Mouse (Mus musculus) CH12F3 (cell line): Measurements from ENCODE around the gene Ccdc34.
"Not testable (repeated sequence)": the region's sequence is repeated elsewhere in the genome, so short reads cannot be mapped to it uniquely, and the experiment has no call there.

Experiments used
- in situ Hi-C: fragments of 300-500 bp; cut with MboI; formaldehyde crosslinking; loops from 2 replicates; pipeline ENCODE4 v1.14.3; 2020; ENCODE audit warnings: low sequenced_read_pairs

Gene Ccdc34

GRCm38 (mm10) chr2:110074646-110075452, 57.2 kb downstream of the Ccdc34 start:
- in situ Hi-C loops, result no loop called here

- in situ Hi-C loops, result no loop called here
These were observed 59.6 kb downstream of the Ccdc34 start for GRCm38 (mm10) chr2:110077240-110077639.

- in situ Hi-C loops, result no loop called here
These were observed 60.0 kb downstream of the Ccdc34 start for GRCm38 (mm10) chr2:110077655-110078054.

- in situ Hi-C loops, result no loop called here
These were observed 62.9 kb downstream of the Ccdc34 start for GRCm38 (mm10) chr2:110080532-110080931.

- in situ Hi-C loops, result no loop called here
These were observed 65.4 kb downstream of the Ccdc34 start for GRCm38 (mm10) chr2:110082975-110083374.

- in situ Hi-C loops, result no loop called here
These were observed 68.1 kb downstream of the Ccdc34 start for GRCm38 (mm10) chr2:110085701-110086143.

- in situ Hi-C loops, result no loop called here
These were observed 96.5 kb downstream of the Ccdc34 start for GRCm38 (mm10) chr2:110114133-110114532.

GRCm38 (mm10) chr2:110129396-110129795, 111.8 kb downstream of the Ccdc34 start:
- in situ Hi-C loops, result no loop called here

GRCm38 (mm10) chr2:110131573-110131972, 114.0 kb downstream of the Ccdc34 start:
- in situ Hi-C loops, result no loop called here

- in situ Hi-C loops, result no loop called here
These were observed 115.9 kb downstream of the Ccdc34 start for GRCm38 (mm10) chr2:110133356-110134115.

GRCm38 (mm10) chr2:110134765-110135594, 117.4 kb downstream of the Ccdc34 start:
- in situ Hi-C loops, result no loop called here

- in situ Hi-C loops, result no loop called here
These were observed 119.7 kb downstream of the Ccdc34 start for GRCm38 (mm10) chr2:110137291-110137690.

GRCm38 (mm10) chr2:110138096-110138495, 120.5 kb downstream of the Ccdc34 start:
- in situ Hi-C loops, result no loop called here

- in situ Hi-C loops, result not testable (repeated sequence)
These were observed 130.4 kb downstream of the Ccdc34 start for GRCm38 (mm10) chr2:110147980-110148379.

- in situ Hi-C loops, result no loop called here
These were observed 131.6 kb downstream of the Ccdc34 start for GRCm38 (mm10) chr2:110149246-110149645.

GRCm38 (mm10) chr2:110156321-110156720, 138.7 kb downstream of the Ccdc34 start:
- in situ Hi-C loops, result no loop called here

GRCm38 (mm10) chr2:110165003-110165402, 147.4 kb downstream of the Ccdc34 start:
- in situ Hi-C loops, result no loop called here

GRCm38 (mm10) chr2:110167694-110168093, 150.1 kb downstream of the Ccdc34 start:
- in situ Hi-C loops, result no loop called here

GRCm38 (mm10) chr2:110168361-110168760, 150.7 kb downstream of the Ccdc34 start:
- in situ Hi-C loops, result no loop called here

- in situ Hi-C loops, result no loop called here
These were observed 154.8 kb downstream of the Ccdc34 start for GRCm38 (mm10) chr2:110172456-110172855.

GRCm38 (mm10) chr2:110173818-110174247, 156.2 kb downstream of the Ccdc34 start:
- in situ Hi-C loops, result no loop called here
